Mouse (Mus musculus) cerebral cortex, adult 2 months (tissue): Measurements from ENCODE around the gene Umad1.

ENCODE experiments used
- WGBS: fragments of 180-500 bp; shearing (Covaris S2); methylation state at CpG from one replicate; pipeline ENCODE4 v1.1.7; 2018; 5-methylcytosine and 5-hydroxymethylcytosine counted together

Gene Umad1

GRCm38 (mm10) chr6:8370624-8371023 lies 111.5 kb downstream of the Umad1 start:
- 84% methylated on average over 3 of the region's 3 CpGs for WGBS

- WGBS: 56% methylated on average over 2 of the region's 2 CpGs
These were observed 114.0 kb downstream of the Umad1 start for GRCm38 (mm10) chr6:8373051-8373450.

- 56% methylated on average over 8 of the region's 8 CpGs for WGBS
These were observed 114.8 kb downstream of the Umad1 start for GRCm38 (mm10) chr6:8373851-8374250.

- WGBS: 67% methylated on average over 6 of the region's 6 CpGs
These were observed 115.2 kb downstream of the Umad1 start for GRCm38 (mm10) chr6:8374290-8374689.

GRCm38 (mm10) chr6:8374712-8375111 lies 115.6 kb downstream of the Umad1 start:
- WGBS: 93% methylated on average over 4 of the region's 4 CpGs

DNA sequence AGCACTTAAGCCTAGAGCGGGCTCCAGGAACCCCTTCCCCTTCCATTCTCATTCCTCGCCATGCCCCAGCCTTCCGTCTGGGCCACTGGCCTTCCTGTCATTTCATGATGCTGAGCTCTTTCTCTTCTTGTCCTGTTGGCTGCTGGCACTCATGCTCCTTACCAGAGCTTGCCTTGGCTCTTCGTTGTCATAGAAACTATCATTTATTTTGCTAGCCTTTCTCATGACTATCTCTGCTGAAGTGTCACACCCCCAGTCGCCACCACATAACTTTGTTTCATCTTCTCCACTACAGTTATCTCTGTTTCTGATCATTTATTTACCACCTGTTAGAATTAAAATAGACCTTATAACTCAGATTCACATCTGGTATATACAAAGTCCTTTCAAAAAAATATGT lies 117.3 kb downstream of the Umad1 start:
- WGBS: 91% methylated on average over 5 of the region's 5 CpGs

DNA sequence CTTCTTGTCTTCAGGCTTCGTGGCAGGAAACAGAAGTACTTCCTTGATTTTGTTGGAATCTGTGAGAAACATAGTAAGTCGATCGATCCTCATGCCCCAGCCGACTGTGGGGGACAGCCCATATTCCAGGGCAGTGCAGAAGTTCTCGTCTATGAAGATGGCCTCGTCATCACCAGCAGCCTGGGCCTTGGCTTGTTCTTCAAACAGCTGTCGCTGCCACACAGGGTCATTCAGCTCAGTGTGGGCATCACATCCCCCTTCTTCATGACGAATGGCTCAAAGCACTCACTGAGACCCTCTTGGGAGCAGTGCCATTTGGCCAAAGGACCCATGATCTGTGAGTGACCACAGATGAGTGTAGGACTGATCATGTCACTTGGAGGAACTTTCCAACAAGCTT lies 118.6 kb downstream of the Umad1 start:
- WGBS: 82% methylated on average over 8 of the region's 8 CpGs

DNA sequence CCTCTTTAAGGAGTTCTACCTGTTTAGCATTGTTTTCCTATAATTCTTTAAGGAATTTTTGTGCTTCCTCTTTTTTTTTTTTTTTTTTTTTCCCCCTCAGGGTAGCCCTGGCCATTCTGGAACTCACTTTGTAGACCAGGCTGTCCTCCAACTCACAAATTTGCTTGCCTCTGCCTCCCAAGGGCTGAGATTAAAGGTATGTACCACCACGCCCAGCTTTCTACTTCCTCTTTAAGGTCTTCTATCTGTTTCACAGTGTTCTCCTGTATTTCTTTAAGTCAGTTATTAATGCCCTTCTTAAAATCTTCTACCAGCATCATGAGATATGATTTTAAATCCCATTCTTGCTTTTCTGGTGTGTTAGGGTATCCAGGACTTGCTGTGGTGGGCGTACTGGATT lies 130.2 kb downstream of the Umad1 start:
- WGBS: 100% methylated on average over 2 of the region's 2 CpGs

DNA sequence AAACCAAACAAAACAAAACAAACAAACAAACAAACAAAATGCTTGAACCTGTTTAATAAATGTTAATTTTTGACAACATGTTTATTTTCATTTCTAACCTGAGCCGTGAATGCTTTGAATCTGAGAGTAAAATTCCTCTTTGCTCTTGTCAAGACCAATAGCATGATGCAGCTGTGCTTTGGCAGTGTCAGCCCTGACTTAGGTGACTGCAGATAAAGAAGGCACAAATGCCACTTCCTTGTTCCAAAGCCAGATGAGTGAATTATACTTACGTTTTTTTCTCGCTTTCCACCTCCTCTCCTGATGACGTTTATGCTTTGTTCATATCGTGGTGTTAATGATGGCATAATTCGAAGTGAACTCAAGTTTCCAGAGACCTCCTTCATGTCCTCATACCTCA lies 131.2 kb downstream of the Umad1 start:
- 95% methylated on average over 6 of the region's 6 CpGs for WGBS

DNA sequence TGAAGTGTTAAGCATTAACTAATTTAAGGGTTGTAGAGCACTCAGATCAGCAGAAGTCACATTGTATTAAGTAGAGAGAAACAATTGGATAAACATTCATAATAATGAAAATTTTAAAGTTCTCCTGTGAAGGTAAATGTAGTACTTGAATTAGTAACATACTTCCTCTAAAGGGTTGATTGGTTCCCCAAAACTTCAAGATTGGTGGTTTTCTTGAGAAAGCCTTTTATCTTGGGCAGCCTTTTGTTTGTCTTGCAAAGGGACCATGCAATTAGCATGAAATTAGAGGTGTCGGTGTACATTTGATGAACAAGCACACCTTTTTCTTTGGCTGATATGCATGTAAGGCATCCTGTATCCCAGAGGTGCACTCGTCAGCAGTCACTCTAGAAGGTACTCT lies 131.8 kb downstream of the Umad1 start:
- whole genome bisulfite sequencing: 88% methylated on average over 2 of the region's 2 CpGs

DNA sequence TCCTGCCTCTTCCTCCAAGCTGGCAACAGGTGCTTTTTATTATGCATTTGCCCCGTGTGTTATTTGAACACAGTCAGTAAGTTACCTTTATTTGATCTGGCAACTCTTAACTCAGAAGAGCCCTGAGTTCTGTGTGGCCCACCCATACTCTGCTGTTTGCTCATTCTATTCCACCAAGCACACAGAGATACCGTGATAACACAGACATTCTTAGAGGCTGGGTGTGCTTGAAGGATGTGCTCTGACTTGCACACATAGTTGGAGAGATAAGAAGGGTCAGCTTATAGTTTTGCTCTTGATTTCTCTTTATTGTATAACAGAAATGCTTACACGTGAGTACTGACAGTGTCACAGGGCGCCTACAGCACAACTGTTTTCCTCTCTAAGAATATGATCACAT lies 133.9 kb downstream of the Umad1 start:
- WGBS: 69% methylated on average over 4 of the region's 4 CpGs

DNA sequence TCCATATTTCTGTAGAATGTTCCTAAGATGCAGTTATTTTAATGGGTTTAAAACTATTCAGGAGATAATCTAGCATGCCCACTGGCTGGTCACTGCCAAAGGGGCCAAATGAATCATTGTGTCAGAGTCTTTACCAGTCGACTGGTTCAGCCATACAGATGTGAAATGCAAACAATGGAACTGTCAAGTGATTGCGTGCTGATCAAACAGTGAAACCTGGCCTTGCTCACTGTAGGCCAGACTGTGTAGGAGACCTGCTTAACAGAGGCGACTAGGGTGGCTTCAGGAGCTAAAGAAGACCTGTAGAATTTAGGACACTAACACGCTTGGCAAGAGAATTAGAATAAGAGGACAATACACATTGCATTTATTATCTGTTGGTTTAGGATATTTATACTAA lies 136.0 kb downstream of the Umad1 start:
- 71% methylated on average over 4 of the region's 4 CpGs for WGBS

- WGBS: 72% methylated on average over 7 of the region's 7 CpGs
These were observed 138.2 kb downstream of the Umad1 start for GRCm38 (mm10) chr6:8397252-8397651.

- 85% methylated on average over 1 of the region's 1 CpGs for WGBS
These were observed 140.6 kb downstream of the Umad1 start for GRCm38 (mm10) chr6:8399710-8400109.

GRCm38 (mm10) chr6:8403127-8403526 lies 144.0 kb downstream of the Umad1 start:
- WGBS: 59% methylated on average over 5 of the region's 5 CpGs

GRCm38 (mm10) chr6:8405844-8406243 lies 146.8 kb downstream of the Umad1 start:
- 76% methylated on average over 5 of the region's 5 CpGs for WGBS

GRCm38 (mm10) chr6:8408332-8408731 lies 149.2 kb downstream of the Umad1 start:
- WGBS: 70% methylated on average over 2 of the region's 2 CpGs

DNA sequence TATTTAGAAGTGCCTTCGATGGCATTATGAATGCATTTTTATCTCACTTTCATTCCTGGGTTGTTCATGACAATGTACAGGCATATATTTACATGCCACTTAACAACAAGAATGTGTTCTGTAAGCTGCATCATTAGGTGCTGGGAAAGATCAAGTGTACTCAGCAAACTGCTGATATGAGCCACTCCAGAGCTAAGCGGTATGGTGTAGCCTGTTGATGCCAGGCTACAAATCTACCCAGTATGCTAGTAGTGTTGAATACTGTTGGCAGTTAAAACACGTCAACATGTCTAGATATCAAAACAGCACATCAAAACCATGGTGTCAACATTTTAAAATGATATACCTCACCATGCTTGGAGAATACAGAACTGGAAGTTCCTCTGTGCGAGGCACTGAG lies 150.8 kb downstream of the Umad1 start:
- 79% methylated on average over 4 of the region's 4 CpGs for WGBS

DNA sequence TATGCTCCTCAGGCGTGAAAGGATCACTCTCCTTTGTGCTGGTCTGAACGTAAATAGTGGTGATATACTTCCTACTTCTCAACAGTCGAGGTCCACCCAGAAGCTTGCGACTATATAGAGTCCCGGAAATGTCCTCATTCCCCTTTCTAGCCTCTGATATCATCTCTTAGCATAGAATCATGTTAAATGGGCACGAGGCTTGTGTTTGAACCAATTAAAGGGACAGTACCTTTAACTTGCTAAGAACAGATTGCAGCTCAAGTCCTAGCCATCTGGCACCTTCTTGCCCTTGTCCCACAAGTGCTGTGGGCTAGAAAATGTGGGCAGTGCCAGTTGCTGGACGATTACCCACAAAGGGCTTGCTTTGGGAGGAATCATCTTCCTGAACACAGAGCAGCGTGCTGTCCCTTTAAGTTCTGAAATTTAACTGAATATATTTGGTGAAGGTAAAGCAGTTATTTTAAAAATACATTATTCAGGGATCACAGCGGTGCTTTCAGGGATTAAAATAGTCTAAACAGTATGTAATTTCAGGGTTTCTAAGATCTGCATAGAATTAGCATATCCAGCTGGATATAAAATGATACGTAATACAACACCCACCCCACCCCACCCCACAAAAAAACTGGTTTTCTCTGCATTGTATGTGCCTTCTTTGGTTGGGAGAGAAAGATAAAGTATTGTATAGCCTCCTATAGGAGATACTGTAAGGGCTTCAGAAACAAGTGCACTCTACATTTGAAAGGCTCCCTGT lies 153.9 kb downstream of the Umad1 start:
- 34% methylated on average over 10 of the region's 10 CpGs for WGBS

DNA sequence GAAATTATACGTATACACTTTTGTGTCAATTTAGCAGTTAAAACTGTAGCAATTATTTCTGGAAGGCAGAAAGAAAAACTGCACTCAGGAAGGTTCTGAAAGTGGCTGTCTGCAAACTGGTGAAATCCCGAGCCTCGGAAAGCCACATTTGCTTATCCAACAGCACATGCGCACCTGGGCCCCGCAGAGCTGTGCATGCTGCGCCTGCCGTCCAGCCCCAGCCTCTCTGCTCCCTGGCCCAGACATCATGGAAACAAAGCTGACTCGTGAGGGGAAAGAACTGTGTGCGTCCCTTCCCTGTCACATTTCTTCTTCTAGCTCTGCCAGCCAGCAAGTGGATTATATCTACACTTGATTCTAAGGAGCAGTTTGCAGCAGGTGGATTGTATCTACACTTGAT lies 154.9 kb downstream of the Umad1 start:
- 53% methylated on average over 9 of the region's 9 CpGs for WGBS

DNA sequence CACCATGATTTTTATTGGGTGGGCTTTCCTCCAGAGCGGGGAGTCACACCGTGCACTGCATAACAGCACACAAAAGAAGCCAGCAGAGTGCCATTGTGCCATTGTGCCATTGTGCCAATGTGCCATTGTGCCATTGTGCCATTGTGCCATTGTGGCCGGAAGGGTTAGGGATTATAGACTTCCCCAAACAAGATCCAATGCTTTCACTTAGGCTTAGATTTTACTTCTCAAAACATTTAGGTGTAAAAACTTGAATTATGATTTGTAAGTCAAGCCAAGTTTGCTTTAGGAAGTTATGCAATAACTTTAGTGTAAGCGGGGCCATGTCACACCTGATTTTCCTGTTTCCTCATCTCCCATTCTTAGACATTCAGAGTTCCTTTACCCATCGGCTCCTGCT lies 156.7 kb downstream of the Umad1 start:
- WGBS: 75% methylated on average over 5 of the region's 5 CpGs

- WGBS: 80% methylated on average over 8 of the region's 8 CpGs
These were observed 157.9 kb downstream of the Umad1 start for GRCm38 (mm10) chr6:8416802-8417569.

- WGBS: 56% methylated on average over 4 of the region's 4 CpGs
These were observed 160.5 kb downstream of the Umad1 start for GRCm38 (mm10) chr6:8419485-8420186.
